Mouse (Mus musculus) CH12.LX (cell line): ENCODE measurements around the gene Dcst1.

ENCODE experiments used
- CTCF ChIP-seq, 2 experiments: IDR thresholded peaks in 1 of 2; conservative IDR thresholded peaks in 1 of 2; 2 replicates each; pipeline ENCODE4 v1.5.1; 2011 to 2012; ENCODE audit warnings: low read depth in 2 of 2, low read length in 2 of 2, improper control_type of control experiment in 1 of 2, inconsistent platforms in 1 of 2, mild to moderate bottlenecking in 1 of 2, moderate library complexity in 1 of 2
- ELF1 ChIP-seq: IDR thresholded peaks from 2 replicates; pipeline ENCODE4 v1.6.1; 2014; ENCODE audit warnings: low read depth, mild to moderate bottlenecking, inconsistent platforms, low read length, improper control_type of control experiment
- EP300 ChIP-seq: IDR thresholded peaks from 2 replicates; pipeline ENCODE4 v1.6.1; 2011; ENCODE audit warnings: low read length, improper control_type of control experiment
- MAFK ChIP-seq: IDR thresholded peaks from 2 replicates; pipeline ENCODE4 v1.6.1; 2011; ENCODE audit warnings: low read length, improper control_type of control experiment; ENCODE audit not compliant: insufficient replicate concordance
- MXI1 ChIP-seq: IDR thresholded peaks from 2 replicates; pipeline ENCODE4 v1.6.1; 2011; ENCODE audit warnings: mild to moderate bottlenecking, low read depth, low read length, improper control_type of control experiment
- MYC ChIP-seq: IDR thresholded peaks from 2 replicates; pipeline ENCODE4 v1.6.1; 2011; ENCODE audit warnings: low read depth, mild to moderate bottlenecking, improper control_type of control experiment, low read length
- NELFE ChIP-seq: IDR thresholded peaks from 2 replicates; pipeline ENCODE4 v1.6.1; 2011; ENCODE audit warnings: low read depth, low read length, improper control_type of control experiment
- PAX5 ChIP-seq: IDR thresholded peaks from 2 replicates; pipeline ENCODE4 v1.6.1; 2012; ENCODE audit warnings: low read length, inconsistent platforms, mixed read lengths
- POLR2A ChIP-seq: IDR thresholded peaks from 2 replicates; pipeline ENCODE4 v1.6.1; 2011; ENCODE audit warnings: low read depth, mild to moderate bottlenecking, improper control_type of control experiment, low read length
- SIN3A ChIP-seq: IDR thresholded peaks from 2 replicates; pipeline ENCODE4 v1.6.1; 2012; ENCODE audit warnings: low read length, improper control_type of control experiment, inconsistent platforms
- ZC3H11A ChIP-seq: IDR thresholded peaks from 2 replicates; pipeline ENCODE4 v1.6.1; 2012; ENCODE audit warnings: low read depth, mild to moderate bottlenecking, inconsistent platforms, low read length, improper control_type of control experiment

- TF ChIP-seq POLR2A (no peak), ZC3H11A (no peak), EP300 (no peak), SIN3A (no peak), CTCF (conservative IDR thresholded peaks at IDR 0.05 in 1 of 2, IDR thresholded peaks at IDR 0.05 in 1 of 2; ENCODE audit: low read depth in 2 of 2, low read length in 2 of 2) (no peak), MXI1 (no peak), MAFK (no peak), MYC (no peak), ELF1 (no peak), NELFE (no peak), PAX5 (no peak)
Measured at GRCm38 (mm10) chr3:89314791-89315190, 50.3 kb downstream of the Dcst1 start.
